In the genomic region with DNA sequence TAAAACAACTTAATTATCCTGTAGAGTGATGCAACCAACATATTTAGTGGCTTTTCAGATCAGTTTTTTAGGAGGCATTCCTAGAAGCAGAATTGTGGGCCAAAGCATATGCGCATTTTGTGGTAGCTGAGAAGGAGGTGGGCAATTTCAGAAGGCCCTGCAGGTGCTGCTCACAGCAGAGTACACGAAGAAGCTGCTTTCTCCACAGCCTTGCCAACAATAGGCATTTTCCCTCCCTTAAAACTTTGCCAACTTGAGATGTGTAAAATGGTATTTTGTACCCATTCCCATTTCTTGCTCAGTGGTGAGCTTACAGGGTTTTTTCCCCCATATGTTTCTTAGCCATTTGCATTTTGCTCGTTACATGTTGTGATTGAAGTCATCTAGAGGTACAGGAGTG, we compare ENCODE assay signal across 21 mouse cellular contexts.
DNase-seq lines count a peak whose midpoint lies in the region; ATAC-seq and TF ChIP-seq lines count a peak whose summit lies in the region.
"Had no signal": no experiment of that assay in that cellular context is flagged by ENCODE, and none has a peak within 500 bp of the region (broad histone marks: within the 10 kb centered on the region; RNA-seq: fewer than 3 reads in every experiment).

No protein-coding gene starts in this region.

- TF ChIP-seq CTCF in forebrain, postnatal 0 days (IDR thresholded peaks at IDR 0.05; ENCODE audit: low read depth): no peak
- TF ChIP-seq CTCF in brain, embryonic 14.5 days (IDR thresholded peaks at IDR 0.05; ENCODE audit: borderline replicate concordance, extremely low read depth, insufficient read depth, insufficient read length): no peak

- 0 out of 2 replicates have a peak, but pooled peaks have one; percentile 47 for ATAC-seq in forebrain, embryonic 16.5 days
- no peak for ATAC-seq in forebrain, postnatal 0 days
- ATAC-seq: forebrain, embryonic 13.5 days had no signal

- peaks cover 6% of the 10 kb centered on the region for H3K4me1 ChIP-seq in forebrain, embryonic 16.5 days (replicated peaks; ENCODE audit: control insufficient read depth, insufficient read depth, low read length)
- H3K4me1 ChIP-seq in forebrain, postnatal 0 days (ENCODE audit: insufficient read depth): no peaks in the 10 kb centered on the region
- H3K4me1 ChIP-seq: embryonic facial prominence, embryonic 13.5 days; embryonic facial prominence, embryonic 15.5 days; forebrain, embryonic 10.5 days had no signal

- H3K9ac ChIP-seq in forebrain, embryonic 16.5 days (replicated peaks; ENCODE audit: low read depth, low read length): no peak overlapping the region
- no peak overlapping the region for H3K9ac ChIP-seq in forebrain, postnatal 0 days
- H3K9ac ChIP-seq: embryonic facial prominence, embryonic 13.5 days; embryonic facial prominence, embryonic 15.5 days; forebrain, embryonic 13.5 days had no signal

- H3K4me2 ChIP-seq in forebrain, embryonic 16.5 days (ENCODE audit: low read length): no peak overlapping the region
- no peak overlapping the region for H3K4me2 ChIP-seq in forebrain, postnatal 0 days (ENCODE audit: low read depth)
- H3K4me2 ChIP-seq: embryonic facial prominence, embryonic 13.5 days; embryonic facial prominence, embryonic 15.5 days; forebrain, embryonic 13.5 days had no signal

- TF ChIP-seq POLR2A in brain, embryonic 14.5 days (IDR thresholded peaks at IDR 0.05; ENCODE audit: borderline replicate concordance, extremely low read depth, insufficient read depth, insufficient read length, poor library complexity, severe bottlenecking): no peak

- H3K4me3 ChIP-seq in forebrain, embryonic 16.5 days (replicated peaks; ENCODE audit: low read length): no peak overlapping the region
- H3K4me3 ChIP-seq in forebrain, postnatal 0 days (ENCODE audit: low read depth, low read length): no peak overlapping the region
- H3K4me3 ChIP-seq: embryonic facial prominence, embryonic 13.5 days; embryonic facial prominence, embryonic 15.5 days; erythroblast, embryonic 14.5 days; forebrain, embryonic 10.5 days; forebrain, embryonic 13.5 days had no signal

- H3K36me3 ChIP-seq in forebrain, embryonic 16.5 days (ENCODE audit: control insufficient read depth, insufficient read depth): no peaks in the 10 kb centered on the region
- no peaks in the 10 kb centered on the region for H3K36me3 ChIP-seq in forebrain, postnatal 0 days (ENCODE audit: insufficient read depth)
- H3K36me3 ChIP-seq: embryonic facial prominence, embryonic 13.5 days; embryonic facial prominence, embryonic 15.5 days; forebrain, embryonic 10.5 days had no signal

- H3K9me3 ChIP-seq in forebrain, embryonic 16.5 days (ENCODE audit: control insufficient read depth, low read length): no peaks in the 10 kb centered on the region
- no peaks in the 10 kb centered on the region for H3K9me3 ChIP-seq in forebrain, postnatal 0 days (ENCODE audit: low read length)
- H3K9me3 ChIP-seq: embryonic facial prominence, embryonic 13.5 days; embryonic facial prominence, embryonic 15.5 days; forebrain, embryonic 10.5 days; forebrain, embryonic 13.5 days had no signal

- WGBS in forebrain, embryonic 16.5 days: 34% methylated on average over 3 of the region's 3 CpGs
- 42% methylated on average over 3 of the region's 3 CpGs for WGBS in forebrain, postnatal 0 days

- H3K27me3 ChIP-seq in forebrain, embryonic 16.5 days (replicated peaks; ENCODE audit: control insufficient read depth, insufficient read depth, low read length): no peaks in the 10 kb centered on the region
- no peaks in the 10 kb centered on the region for H3K27me3 ChIP-seq in forebrain, postnatal 0 days (ENCODE audit: insufficient read depth, low read length)
- H3K27me3 ChIP-seq: embryonic facial prominence, embryonic 13.5 days; embryonic facial prominence, embryonic 15.5 days; forebrain, embryonic 13.5 days had no signal

- H3K27ac ChIP-seq in forebrain, embryonic 16.5 days (ENCODE audit: low read length): no peak overlapping the region
- no peak overlapping the region for H3K27ac ChIP-seq in forebrain, postnatal 0 days (ENCODE audit: low read depth, low read length)
- H3K27ac ChIP-seq: embryonic facial prominence, embryonic 13.5 days; embryonic facial prominence, embryonic 15.5 days; forebrain, embryonic 10.5 days; forebrain, embryonic 13.5 days had no signal

- no peak for DNase-seq in forebrain, postnatal 0 days
- peak; percentile 36 for DNase-seq in layer of hippocampus, adult 9-11 months
- DNase-seq in layer of hippocampus, adult 9-10 months (ENCODE audit: low spot score): no peak
- DNase-seq in brain, embryonic 14.5 days (ENCODE audit: low read depth): peak; percentile 18
- DNase-seq in lung, postnatal 4 days: no peak
- DNase-seq: adrenal gland, adult 2 months; adrenal gland, postnatal 10 days; adrenal gland, postnatal 25 days; cerebellum, adult 11 months; cerebellum, adult 18-20 months; cerebellum, adult 8-10 months; cerebellum, adult 9-11 months; cerebellum, postnatal 14 days; cerebellum, postnatal 36 days; embryo, embryonic 11 days had no signal

Comparison
In these comparisons a context has a peak if more than half of its experiments do, and no peak if none do; other contexts are left out.
1. DNase-seq: peak in layer of hippocampus, adult 9-11 months (single experiment) and brain, embryonic 14.5 days (single experiment); none in forebrain, postnatal 0 days (single experiment), layer of hippocampus, adult 9-10 months (single experiment) and lung, postnatal 4 days (0 of 2).